In the genomic region with DNA sequence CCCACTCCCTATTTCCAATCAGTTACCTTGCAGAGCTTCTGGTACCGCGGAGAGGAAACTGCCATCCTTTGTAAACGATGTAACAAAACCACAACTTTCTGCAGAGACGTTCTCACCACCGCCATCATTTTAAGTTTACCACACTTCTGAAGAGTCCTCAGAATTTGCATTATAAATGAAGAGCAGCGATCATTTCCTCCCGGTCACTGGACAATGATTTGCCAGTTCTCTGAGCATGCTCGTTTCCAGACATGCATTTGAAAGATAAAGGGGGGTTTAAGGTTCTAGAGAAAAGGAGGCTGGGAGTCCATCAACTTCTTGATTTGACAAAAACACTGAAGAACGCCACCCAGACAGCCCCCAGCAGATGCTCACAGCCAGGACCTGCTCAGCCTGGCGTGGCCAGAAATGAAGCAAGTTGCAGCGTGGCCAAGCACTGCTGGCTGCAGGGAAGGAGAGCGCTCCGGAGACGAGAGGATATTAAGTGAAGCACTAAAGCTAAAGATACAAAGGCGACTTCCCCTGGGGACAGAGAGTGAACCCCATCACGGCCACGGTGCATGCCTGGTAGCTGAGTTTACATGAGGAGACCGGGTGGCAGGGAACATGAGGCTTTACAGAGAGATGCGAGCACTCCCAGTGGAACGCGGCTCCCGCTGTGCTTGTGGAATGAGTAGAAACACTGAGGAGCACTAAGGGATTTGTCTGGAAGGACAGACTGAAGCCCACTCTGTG, we compare ENCODE assay signal across 8 mouse cellular contexts.
A peak's percentile ranks its signal among the peaks of the same experiment; 100 is the strongest.
DNase-seq lines count a peak whose midpoint lies in the region; ATAC-seq lines count a peak whose summit lies in the region.

No protein-coding gene starts in this region.

- intact Hi-C loops in gastrocnemius, postnatal 14 days (cut with DNase I; ENCODE audit: low total_unique reads): loop anchor here (10.0 kb wide), 1 partner anchor 610 kb away; no protein-coding TSS in a partner anchor

- H3K27me3 ChIP-seq in hindbrain, embryonic 14.5 days (ENCODE audit: control insufficient read depth, insufficient read depth, low read length): no peaks in the 10 kb centered on the region
- H3K27me3 ChIP-seq in limb, embryonic 12.5 days: no peaks in the 10 kb centered on the region

- peak overlapping the region; percentile 47 for H3K4me3 ChIP-seq in hindbrain, embryonic 14.5 days (replicated peaks; ENCODE audit: low read length)
- peak overlapping the region; percentile 36 for H3K4me3 ChIP-seq in limb, embryonic 12.5 days (replicated peaks)

- peak overlapping the region; percentile 76 for H3K4me2 ChIP-seq in hindbrain, embryonic 14.5 days (replicated peaks)
- H3K4me2 ChIP-seq in limb, embryonic 12.5 days: peak overlapping the region; percentile 68

- peak overlapping the region; percentile 77 for H3K9ac ChIP-seq in hindbrain, embryonic 14.5 days
- H3K9ac ChIP-seq in limb, embryonic 12.5 days (replicated peaks): peak overlapping the region; percentile 50

- peak; percentile 7 for DNase-seq in gastrocnemius, postnatal 14 days
- no peak for DNase-seq in gastrocnemius, postnatal 25 days
- DNase-seq in CD4-positive, CD25-positive, alpha-beta regulatory T cell, adult 2 months (ENCODE audit: low read depth, low spot score): peak; percentile 20
- DNase-seq in embryo, embryonic 10.5 days (ENCODE audit: low spot score): peak; percentile 72
- DNase-seq in hindbrain, embryonic 14.5 days (ENCODE audit: low spot score): peak; percentile 60
- DNase-seq in right cerebral cortex, postnatal 10 days (ENCODE audit: low spot score in 2 of 2): peak; percentile 74 to 77
- DNase-seq in ovary, postnatal 14 days (ENCODE audit: low spot score): no peak

- no peaks in the 10 kb centered on the region for H3K36me3 ChIP-seq in hindbrain, embryonic 14.5 days (replicated peaks; ENCODE audit: control insufficient read depth, insufficient read depth)
- H3K36me3 ChIP-seq in limb, embryonic 12.5 days: no peaks in the 10 kb centered on the region

- WGBS in hindbrain, embryonic 14.5 days: 4% methylated on average over 22 of the region's 22 CpGs
- WGBS in limb, embryonic 12.5 days: 4% methylated on average over 22 of the region's 22 CpGs

- H3K27ac ChIP-seq in hindbrain, embryonic 14.5 days: peak overlapping the region; percentile 72
- no peak overlapping the region for H3K27ac ChIP-seq in limb, embryonic 12.5 days

- no peaks in the 10 kb centered on the region for H3K9me3 ChIP-seq in hindbrain, embryonic 14.5 days (ENCODE audit: control insufficient read depth, low read length)
- H3K9me3 ChIP-seq in limb, embryonic 12.5 days: no peaks in the 10 kb centered on the region

- H3K4me1 ChIP-seq in hindbrain, embryonic 14.5 days (replicated peaks; ENCODE audit: control insufficient read depth, insufficient read depth, low read length): no peaks in the 10 kb centered on the region
- H3K4me1 ChIP-seq in limb, embryonic 12.5 days (replicated peaks): peaks cover 7% of the 10 kb centered on the region; the same call in 1 of the 2 replicates

- peak; percentile 77 for ATAC-seq in hindbrain, embryonic 14.5 days (ENCODE audit: low FRiP score)
- peak; percentile 18; the same call in 1 of the 2 replicates for ATAC-seq in limb, embryonic 12.5 days (ENCODE audit: insufficient number of reproducible peaks, insufficient read depth, low FRiP score, low TSS enrichment, low read depth)

Comparison
In these comparisons a context has a peak if more than half of its experiments do, and no peak if none do; other contexts are left out.
1. DNase-seq: peak in gastrocnemius, postnatal 14 days (single experiment), CD4-positive, CD25-positive, alpha-beta regulatory T cell, adult 2 months (single experiment), embryo, embryonic 10.5 days (single experiment), hindbrain, embryonic 14.5 days (single experiment) and right cerebral cortex, postnatal 10 days (2 of 2); none in gastrocnemius, postnatal 25 days (single experiment) and ovary, postnatal 14 days (single experiment).